Mouse (Mus musculus): ENCODE measurements around the gene Elmo1. TPM values are rescaled to one million over a fixed set of nuclear protein-coding genes. Genes with fewer than 3 reads are reported as not detected.

Gene Elmo1
- polyA plus RNA-seq, 1 experiment from 2014 or later, result 3.1 TPM

- ATAC-seq (ENCODE audit: low read depth) (no peak), DNase-seq (no peak)
- Histone ChIP-seq H3K9me3 (replicated peaks) (no peaks in the 10 kb centered on the region), H3K27ac (no peak overlapping the region), H3K9ac (no peak overlapping the region), H3K4me3 (replicated peaks) (no peak overlapping the region), H3K4me1 (replicated peaks) (no peaks in the 10 kb centered on the region), H3K4me2 (no peak overlapping the region), H3K27me3 (no peaks in the 10 kb centered on the region), H3K36me3 (no peaks in the 10 kb centered on the region)
- 65% methylated on average over 6 of the region's 6 CpGs for whole genome bisulfite sequencing (ENCODE audit: insufficient replicate concordance)
These were observed 196.3 kb downstream of the Elmo1 start for GRCm38 (mm10) chr13:20286680-20287079.

DNA sequence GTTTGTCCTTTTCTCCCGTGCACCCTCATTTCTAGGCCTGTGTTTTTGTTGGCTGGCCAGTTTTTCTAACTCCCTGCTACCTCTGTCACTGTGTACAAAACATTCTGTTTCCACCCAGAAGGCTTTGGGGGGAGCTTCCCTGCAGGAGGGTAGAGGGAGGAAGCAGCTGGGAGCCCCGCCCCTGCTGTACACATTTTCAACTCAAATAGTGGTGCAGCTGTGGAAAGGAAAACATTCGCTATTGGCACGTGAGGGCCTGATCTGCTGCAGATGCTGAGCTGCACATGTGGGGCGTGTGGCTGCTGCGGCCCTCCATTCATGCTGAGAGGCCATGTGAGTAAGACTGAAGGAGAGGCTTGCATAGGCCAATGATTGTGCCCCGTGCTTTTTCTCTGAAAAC lies 198.0 kb downstream of the Elmo1 start:
- no peak for ATAC-seq (ENCODE audit: low read depth)
- no peaks in the 10 kb centered on the region for H3K4me1 ChIP-seq (replicated peaks)
- WGBS (ENCODE audit: insufficient replicate concordance), result 61% methylated on average over 7 of the region's 7 CpGs

GRCm38 (mm10) chr13:20290412-20290811 lies 200.0 kb downstream of the Elmo1 start:
- no peaks in the 10 kb centered on the region for H3K27me3 ChIP-seq
- 79% methylated on average over 10 of the region's 10 CpGs for WGBS (ENCODE audit: insufficient replicate concordance)
- H3K4me1 ChIP-seq (replicated peaks), result no peaks in the 10 kb centered on the region
- no peak overlapping the region for H3K9ac ChIP-seq
- no peaks in the 10 kb centered on the region for H3K36me3 ChIP-seq
- H3K9me3 ChIP-seq (replicated peaks), result no peaks in the 10 kb centered on the region
- H3K27ac ChIP-seq, result no peak overlapping the region
- no peak overlapping the region for H3K4me3 ChIP-seq (replicated peaks)
- no peak overlapping the region for H3K4me2 ChIP-seq
- DNase-seq (no peak), ATAC-seq (ENCODE audit: low read depth) (no peak)

More for the DNA sequence above, 198.0 kb downstream of the Elmo1 start:
- DNase-seq, result no peak
- Histone ChIP-seq H3K9me3 (replicated peaks) (no peaks in the 10 kb centered on the region), H3K27me3 (no peaks in the 10 kb centered on the region), H3K27ac (no peak overlapping the region), H3K9ac (no peak overlapping the region), H3K36me3 (no peaks in the 10 kb centered on the region), H3K4me2 (no peak overlapping the region), H3K4me3 (replicated peaks) (no peak overlapping the region)

DNA sequence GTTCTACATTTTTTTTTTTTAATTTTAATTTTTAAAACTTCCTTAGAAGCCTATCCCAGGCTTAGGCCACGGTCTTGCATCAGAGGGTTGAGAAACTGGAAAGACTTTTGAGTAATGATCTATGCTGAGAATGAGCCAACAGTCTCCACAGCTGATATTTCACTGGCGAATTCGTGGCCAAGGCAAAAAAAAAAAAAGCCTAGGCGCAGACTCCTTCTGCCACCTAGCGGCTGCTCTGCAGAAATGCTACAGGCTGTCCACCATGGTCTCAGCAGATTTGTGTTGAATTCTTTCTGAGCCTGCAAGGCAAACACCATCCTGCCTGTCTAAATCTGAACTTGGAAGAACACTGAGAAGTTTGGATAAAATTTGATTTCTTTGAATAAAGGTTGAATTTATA lies 202.0 kb downstream of the Elmo1 start:
- 5% methylated on average over 5 of the region's 5 CpGs for WGBS (ENCODE audit: insufficient replicate concordance)
- Histone ChIP-seq H3K27me3 (no peaks in the 10 kb centered on the region), H3K9ac (no peak overlapping the region), H3K36me3 (no peaks in the 10 kb centered on the region), H3K4me2 (no peak overlapping the region), H3K9me3 (replicated peaks) (no peaks in the 10 kb centered on the region), H3K27ac (no peak overlapping the region), H3K4me1 (replicated peaks) (no peaks in the 10 kb centered on the region), H3K4me3 (replicated peaks) (no peak overlapping the region)
- DNase-seq, result no peak
- no peak for ATAC-seq (ENCODE audit: low read depth)

DNA sequence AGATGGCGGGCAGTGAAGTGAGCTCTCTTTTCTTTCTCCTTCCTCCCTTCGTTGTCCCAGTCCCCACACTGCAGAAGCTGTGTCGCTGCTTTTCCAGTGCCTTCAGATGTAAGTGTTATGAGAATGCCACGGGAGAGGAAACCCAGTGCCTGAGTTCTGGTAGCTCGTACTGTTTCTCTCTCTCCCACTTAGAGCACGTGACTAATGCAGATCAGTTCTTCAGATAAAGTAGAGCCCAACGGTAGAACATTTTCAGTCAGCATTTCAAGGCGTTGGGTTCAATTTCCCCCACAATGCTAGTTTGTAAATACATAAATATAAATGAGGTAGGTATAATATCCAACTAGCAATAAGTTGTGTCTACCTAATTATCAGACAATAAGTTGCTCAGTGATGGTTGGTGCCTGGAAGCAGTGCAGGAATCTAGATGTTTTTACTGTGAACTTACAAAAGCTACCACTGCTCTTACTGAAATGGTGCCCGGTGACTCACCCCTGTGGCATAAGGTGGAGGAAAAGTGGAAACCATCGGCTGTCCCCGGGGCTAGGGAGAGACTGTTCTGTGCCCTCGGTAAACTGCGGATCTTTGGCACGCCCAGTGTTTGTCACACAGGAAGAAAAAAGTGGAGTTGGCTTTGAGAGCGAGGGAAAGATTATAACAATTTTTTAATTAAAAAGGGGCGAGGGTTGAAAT lies 205.0 kb downstream of the Elmo1 start:
- no peak for ATAC-seq (ENCODE audit: low read depth)
- Histone ChIP-seq H3K9me3 (replicated peaks) (no peaks in the 10 kb centered on the region), H3K27me3 (no peaks in the 10 kb centered on the region), H3K27ac (no peak overlapping the region), H3K9ac (no peak overlapping the region), H3K4me1 (replicated peaks) (no peaks in the 10 kb centered on the region), H3K4me3 (replicated peaks) (no peak overlapping the region), H3K36me3 (no peaks in the 10 kb centered on the region), H3K4me2 (no peak overlapping the region)
- WGBS (ENCODE audit: insufficient replicate concordance), result 58% methylated on average over 16 of the region's 16 CpGs
- no peak for DNase-seq

DNA sequence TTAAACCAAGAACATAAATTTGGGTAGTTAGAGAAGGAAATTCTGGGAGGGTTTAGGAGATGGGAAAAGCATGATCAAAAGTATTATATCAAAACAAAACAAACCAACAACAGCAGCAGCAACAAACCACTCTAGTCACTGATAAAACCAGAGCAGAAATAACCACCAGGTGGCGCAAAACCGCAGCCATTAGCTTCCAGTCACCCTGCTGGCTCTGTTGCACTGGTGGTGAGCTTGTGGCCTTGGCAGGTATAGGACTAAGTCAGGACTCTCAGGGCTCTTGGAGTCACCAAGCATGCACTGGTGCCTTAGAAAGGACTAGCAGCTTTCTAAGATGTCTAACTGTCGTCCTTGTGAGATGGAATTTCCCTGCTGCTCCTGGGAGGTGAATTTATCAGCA lies 207.4 kb downstream of the Elmo1 start:
- Histone ChIP-seq H3K9ac (no peak overlapping the region), H3K36me3 (no peaks in the 10 kb centered on the region), H3K9me3 (replicated peaks) (no peaks in the 10 kb centered on the region), H3K27me3 (no peaks in the 10 kb centered on the region), H3K4me1 (replicated peaks) (no peaks in the 10 kb centered on the region), H3K4me3 (replicated peaks) (no peak overlapping the region), H3K4me2 (no peak overlapping the region), H3K27ac (no peak overlapping the region)
- 26% methylated on average over 3 of the region's 3 CpGs for WGBS (ENCODE audit: insufficient replicate concordance)
- DNase-seq, result no peak
- no peak for ATAC-seq (ENCODE audit: low read depth)

GRCm38 (mm10) chr13:20299424-20299823 lies 209.0 kb downstream of the Elmo1 start:
- no peak for DNase-seq
- 50% methylated on average over 3 of the region's 3 CpGs for WGBS (ENCODE audit: insufficient replicate concordance)
- no peak overlapping the region for H3K9ac ChIP-seq
- H3K4me3 ChIP-seq (replicated peaks), result no peak overlapping the region
- H3K36me3 ChIP-seq, result no peaks in the 10 kb centered on the region
- ATAC-seq (ENCODE audit: low read depth), result no peak
- no peak overlapping the region for H3K4me2 ChIP-seq
- no peaks in the 10 kb centered on the region for H3K27me3 ChIP-seq
- H3K9me3 ChIP-seq (replicated peaks), result no peaks in the 10 kb centered on the region
- H3K27ac ChIP-seq, result no peak overlapping the region
- no peaks in the 10 kb centered on the region for H3K4me1 ChIP-seq (replicated peaks)

DNA sequence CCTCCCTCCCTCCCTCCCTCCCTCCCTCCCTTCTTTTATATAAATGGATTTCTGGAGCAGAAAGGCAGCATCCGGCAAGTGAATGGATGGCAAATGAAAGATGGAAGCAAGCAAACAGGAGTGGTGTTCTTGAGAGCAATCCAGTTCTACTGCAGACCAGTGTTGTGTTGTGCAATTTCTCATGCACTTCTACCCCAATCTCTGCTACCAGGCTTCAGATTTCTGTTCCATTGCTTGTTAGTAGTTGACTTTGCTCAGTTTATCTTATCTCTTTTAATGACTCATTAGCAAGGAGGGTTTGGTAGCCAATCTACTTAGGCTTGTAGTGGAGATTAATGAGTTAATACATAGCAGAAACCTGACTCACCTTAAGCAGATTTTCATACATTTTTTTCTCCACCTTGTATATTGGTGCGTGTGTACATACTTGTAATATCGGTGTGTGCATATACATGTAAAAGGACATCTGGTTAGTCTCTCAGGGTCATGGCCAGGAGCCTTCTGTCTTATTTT lies 209.7 kb downstream of the Elmo1 start:
- Histone ChIP-seq H3K4me1 (replicated peaks) (no peaks in the 10 kb centered on the region), H3K4me2 (no peak overlapping the region), H3K9me3 (replicated peaks) (no peaks in the 10 kb centered on the region), H3K27me3 (no peaks in the 10 kb centered on the region), H3K9ac (no peak overlapping the region), H3K27ac (no peak overlapping the region), H3K4me3 (replicated peaks) (no peak overlapping the region), H3K36me3 (no peaks in the 10 kb centered on the region)
- 67% methylated on average over 3 of the region's 3 CpGs for WGBS (ENCODE audit: insufficient replicate concordance)
- no peak for ATAC-seq (ENCODE audit: low read depth)
- no peak for DNase-seq

GRCm38 (mm10) chr13:20300626-20301025 lies 210.2 kb downstream of the Elmo1 start:
- 53% methylated on average over 3 of the region's 3 CpGs for WGBS (ENCODE audit: insufficient replicate concordance)
- Histone ChIP-seq H3K4me1 (replicated peaks) (no peaks in the 10 kb centered on the region), H3K4me2 (no peak overlapping the region), H3K9me3 (replicated peaks) (no peaks in the 10 kb centered on the region), H3K36me3 (no peaks in the 10 kb centered on the region), H3K27me3 (no peaks in the 10 kb centered on the region), H3K27ac (no peak overlapping the region), H3K4me3 (replicated peaks) (no peak overlapping the region), H3K9ac (no peak overlapping the region)
- ATAC-seq (ENCODE audit: low read depth), result no peak
- no peak for DNase-seq

DNA sequence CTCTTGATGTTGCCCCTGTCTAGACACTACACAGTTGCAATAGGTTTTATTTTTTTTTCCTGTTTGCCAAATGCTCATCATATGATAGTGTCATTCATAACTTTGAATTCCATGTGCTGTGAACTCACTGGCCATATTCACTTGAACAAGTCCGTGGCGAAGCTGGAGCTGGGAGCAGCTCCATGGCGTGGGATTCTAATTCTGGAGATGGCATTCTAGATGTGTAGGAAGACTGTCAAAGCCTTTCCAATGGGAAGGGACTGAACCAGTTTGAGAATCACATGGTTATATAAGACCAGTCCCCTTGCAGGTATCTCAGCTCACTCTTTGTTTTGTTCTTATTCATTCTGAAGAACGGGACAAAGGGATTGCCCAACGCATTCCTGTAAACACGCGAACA lies 211.4 kb downstream of the Elmo1 start:
- no peak overlapping the region for H3K4me3 ChIP-seq (replicated peaks)
- no peak overlapping the region for H3K27ac ChIP-seq
- DNase-seq (no peak), ATAC-seq (ENCODE audit: low read depth) (no peak)
- H3K4me2 ChIP-seq, result no peak overlapping the region
- WGBS (ENCODE audit: insufficient replicate concordance), result 80% methylated on average over 7 of the region's 7 CpGs
- H3K4me1 ChIP-seq (replicated peaks), result 0 out of 2 replicates have a peak, but pooled peaks cover 3% of the 10 kb centered on the region
- H3K27me3 ChIP-seq, result no peaks in the 10 kb centered on the region
- no peaks in the 10 kb centered on the region for H3K9me3 ChIP-seq (replicated peaks)
- no peak overlapping the region for H3K9ac ChIP-seq
- no peaks in the 10 kb centered on the region for H3K36me3 ChIP-seq

- ATAC-seq (ENCODE audit: low read depth) (no peak), DNase-seq (no peak)
- WGBS (ENCODE audit: insufficient replicate concordance), result 71% methylated on average over 4 of the region's 4 CpGs
- H3K9ac ChIP-seq, result no peak overlapping the region
- no peak overlapping the region for H3K4me2 ChIP-seq
- no peaks in the 10 kb centered on the region for H3K9me3 ChIP-seq (replicated peaks)
- no peak overlapping the region for H3K4me3 ChIP-seq (replicated peaks)
- H3K27ac ChIP-seq, result no peak overlapping the region
- 0 out of 2 replicates have a peak, but pooled peaks cover 3% of the 10 kb centered on the region for H3K4me1 ChIP-seq (replicated peaks)
- H3K36me3 ChIP-seq, result no peaks in the 10 kb centered on the region
- H3K27me3 ChIP-seq, result no peaks in the 10 kb centered on the region
These were observed 215.2 kb downstream of the Elmo1 start for GRCm38 (mm10) chr13:20305621-20306020.

Measured in liver, embryonic 13.5 days (tissue).